Mouse (Mus musculus) cerebellum, adult 18-20 months (tissue): Measurements from ENCODE around the gene Aldh3b2.
"Not testable (repeated sequence)": the region's sequence is repeated elsewhere in the genome, so short reads cannot be mapped to it uniquely, and the experiment has no call there.

Source experiments
- DNase-seq, 2 experiments: peaks; one replicate each; pipeline ENCODE4 v3.0.0; 2021

Aldh3b2 gene

GRCm38 (mm10) chr19:3948546-3948945, 23.6 kb upstream of the Aldh3b2 start:
- no peak for DNase-seq

GRCm38 (mm10) chr19:3950331-3950730, 21.8 kb upstream of the Aldh3b2 start:
- DNase-seq = no peak

- DNase-seq = no peak
Observed at GRCm38 (mm10) chr19:3951461-3951860, 20.7 kb upstream of the Aldh3b2 start.

- DNase-seq = no peak
Observed at GRCm38 (mm10) chr19:3952099-3952498, 20.0 kb upstream of the Aldh3b2 start.

DNA sequence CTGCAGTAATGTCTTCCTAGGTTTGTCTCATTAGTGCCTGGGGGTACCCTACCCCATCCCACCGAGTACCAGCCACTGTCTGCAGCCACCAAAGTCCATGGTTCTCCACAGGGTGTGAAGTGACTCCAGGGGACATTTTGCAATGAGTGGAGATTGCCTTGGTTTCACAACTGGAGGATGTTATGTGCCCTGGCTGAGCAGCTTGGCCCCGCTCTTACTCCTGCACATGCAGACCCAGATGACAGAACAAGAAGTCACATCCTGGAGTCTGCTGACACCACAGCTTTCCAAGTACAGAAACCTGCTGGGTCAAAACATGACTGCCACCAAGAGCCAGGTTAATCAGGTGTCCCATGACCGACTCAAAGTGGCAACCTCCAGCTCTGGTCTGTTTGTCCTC, 17.1 kb upstream of the Aldh3b2 start:
- no peak for DNase-seq

DNA sequence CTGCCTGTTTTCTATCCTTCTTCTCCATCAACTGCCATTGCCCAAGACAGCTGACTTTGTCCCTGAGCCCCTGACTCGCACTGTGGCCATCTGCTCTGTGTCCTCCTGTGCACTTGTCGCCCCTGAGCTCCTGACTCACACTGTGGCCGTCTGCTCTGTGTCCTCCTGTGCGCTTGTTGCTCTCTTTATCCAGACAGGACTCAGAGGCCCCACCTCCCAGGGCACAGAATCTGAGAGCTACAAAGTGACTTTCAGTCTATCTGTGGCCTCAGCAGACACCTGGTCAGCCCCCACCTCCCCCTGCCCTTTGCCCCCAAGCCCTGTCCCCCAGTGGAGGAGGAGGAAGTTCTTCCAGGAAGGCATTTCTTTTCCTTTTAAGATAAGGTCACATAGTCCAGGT, 16.3 kb upstream of the Aldh3b2 start:
- no peak for DNase-seq

DNA sequence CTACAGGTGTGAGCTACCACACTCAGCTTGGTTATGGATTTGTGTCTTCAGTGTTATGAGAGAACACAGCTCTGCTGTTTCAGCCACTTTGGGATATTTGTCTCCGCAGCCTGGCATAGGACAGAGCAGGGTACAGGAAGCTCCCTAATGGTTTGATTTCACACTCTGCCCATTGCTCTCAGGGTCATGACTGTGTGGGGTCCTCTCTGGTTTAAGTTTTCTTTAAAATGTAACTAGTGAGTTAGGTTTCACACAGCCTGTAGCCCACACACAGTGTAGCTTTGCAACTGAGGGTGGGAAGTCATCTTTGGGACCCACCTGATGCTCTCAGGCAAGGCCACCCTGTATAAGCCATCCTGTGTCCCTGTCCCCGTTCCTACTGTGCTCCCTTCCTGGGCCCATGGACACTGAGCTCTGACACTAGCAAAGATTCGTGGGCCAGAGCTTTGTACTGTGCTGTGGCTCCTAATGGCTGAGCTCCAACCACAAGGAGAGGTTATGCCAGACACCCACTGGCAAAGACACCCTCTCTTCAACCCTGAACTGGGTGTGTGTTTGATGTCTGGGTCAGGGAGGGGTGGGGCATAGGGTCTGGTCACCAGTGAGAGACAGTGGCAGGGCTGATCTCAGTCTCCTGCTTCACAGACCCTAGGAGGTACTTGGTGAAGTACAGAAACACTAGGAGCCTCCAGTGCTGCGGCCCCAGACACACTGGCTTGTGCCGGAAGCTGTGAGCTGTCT, 14.7 kb upstream of the Aldh3b2 start:
- DNase-seq = not testable (repeated sequence)

DNA sequence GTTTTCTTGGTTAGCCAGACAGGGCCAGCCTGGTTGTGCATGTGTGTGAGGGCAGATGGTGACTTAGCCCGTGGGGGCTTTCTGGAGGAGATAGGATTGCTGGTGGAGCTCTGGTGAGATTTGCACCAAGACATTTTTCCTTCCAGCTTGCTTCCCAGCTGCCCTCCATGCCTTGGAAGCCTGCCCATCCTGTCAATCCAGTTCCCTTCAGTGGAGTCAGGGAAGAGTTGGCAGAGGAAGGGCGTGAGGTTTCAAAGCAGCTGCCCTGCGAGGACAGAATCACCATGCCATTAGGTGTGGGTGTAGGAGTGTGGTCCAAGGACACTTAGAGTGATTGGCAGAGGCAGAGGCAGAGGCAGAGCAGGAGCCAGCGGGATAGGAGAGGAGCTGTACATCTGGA, 13.7 kb upstream of the Aldh3b2 start, which contains the start of gene Aldh3b3:
TSS of gene Aldh3b3 (plus strand) at position 176 of the 400 bp plus-strand sequence.
- no peak for DNase-seq

DNA sequence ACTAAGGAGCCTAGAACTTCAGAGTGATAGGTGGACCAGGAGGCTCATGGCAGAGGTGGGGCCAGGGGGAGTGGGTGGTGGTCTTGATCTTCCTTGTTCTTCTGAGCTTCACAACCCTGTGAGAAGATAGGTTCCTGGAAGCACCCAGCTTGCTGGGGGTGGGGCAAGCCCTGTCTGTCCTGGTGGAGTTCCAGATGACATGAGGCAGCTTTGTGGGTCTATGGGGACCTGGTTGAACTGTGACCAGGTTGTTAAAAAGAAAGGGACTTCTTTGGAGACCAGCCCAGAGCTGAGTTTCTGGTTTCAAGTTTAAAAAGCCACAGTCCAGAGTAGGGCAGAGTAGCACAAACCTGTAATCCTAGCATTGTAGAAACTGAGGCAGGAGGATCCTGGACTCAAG, 13.1 kb upstream of the Aldh3b2 start:
- no peak for DNase-seq

DNA sequence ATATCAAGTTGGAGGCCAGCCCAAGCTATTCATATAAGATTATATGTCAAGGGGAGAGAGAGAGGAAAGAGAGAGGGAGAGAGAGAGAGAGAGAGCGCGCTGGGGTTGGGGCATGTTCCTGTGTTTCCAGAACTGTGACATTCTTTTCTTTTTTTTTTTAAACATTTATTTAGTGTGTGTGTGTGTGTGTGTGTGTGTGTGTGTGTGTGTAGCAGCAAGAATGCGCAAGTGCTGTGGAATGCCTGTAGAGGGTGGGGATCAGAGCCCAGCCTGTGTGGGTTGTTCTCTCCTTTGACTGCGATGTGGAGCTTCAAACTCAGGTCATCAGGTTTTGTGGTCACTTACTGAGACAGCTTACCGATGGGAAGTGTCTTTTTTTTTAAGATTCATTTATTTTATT, 11.9 kb upstream of the Aldh3b2 start:
- no peak for DNase-seq

DNA sequence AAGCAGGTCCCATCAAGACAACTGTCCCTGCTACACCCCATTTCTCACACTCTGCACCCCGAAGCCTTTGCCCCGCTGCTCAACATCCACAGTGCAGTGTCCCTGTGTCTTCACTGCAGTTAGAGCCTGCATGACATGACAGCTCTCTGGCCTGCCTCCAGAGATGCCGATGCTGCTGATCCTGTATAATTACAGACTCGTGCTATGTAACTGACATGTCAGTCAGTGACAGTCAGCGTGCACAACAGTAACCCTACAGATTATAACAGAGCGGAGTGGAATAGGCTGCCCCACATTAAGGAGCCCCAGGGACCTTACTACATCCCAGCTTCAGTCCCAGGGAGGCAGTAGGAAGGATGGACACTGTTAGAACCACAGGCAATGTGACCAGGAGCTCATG, 10.3 kb upstream of the Aldh3b2 start:
- not testable (repeated sequence) for DNase-seq

DNA sequence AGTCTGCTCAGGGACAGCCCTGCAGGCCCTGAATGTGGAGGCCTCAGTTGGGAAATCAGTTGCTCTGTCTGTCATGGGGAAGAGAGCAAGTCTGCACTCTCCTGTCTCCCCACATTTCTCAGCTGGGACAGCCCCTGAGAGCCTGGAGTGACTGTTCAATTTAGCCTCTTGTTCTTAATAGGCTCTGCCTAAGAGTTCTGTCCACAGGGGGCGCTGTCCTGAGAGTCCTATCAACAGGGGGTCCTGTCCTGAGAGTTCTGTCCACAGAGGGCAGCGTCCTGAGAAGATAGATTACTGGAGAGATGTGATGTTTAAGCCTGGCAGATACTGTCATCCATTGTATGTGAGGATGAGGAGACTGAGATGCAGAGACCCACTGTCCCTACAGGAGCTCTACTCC, 9.7 kb upstream of the Aldh3b2 start:
- DNase-seq = no peak

GRCm38 (mm10) chr19:3964030-3964429, 8.1 kb upstream of the Aldh3b2 start:
- no peak for DNase-seq

DNA sequence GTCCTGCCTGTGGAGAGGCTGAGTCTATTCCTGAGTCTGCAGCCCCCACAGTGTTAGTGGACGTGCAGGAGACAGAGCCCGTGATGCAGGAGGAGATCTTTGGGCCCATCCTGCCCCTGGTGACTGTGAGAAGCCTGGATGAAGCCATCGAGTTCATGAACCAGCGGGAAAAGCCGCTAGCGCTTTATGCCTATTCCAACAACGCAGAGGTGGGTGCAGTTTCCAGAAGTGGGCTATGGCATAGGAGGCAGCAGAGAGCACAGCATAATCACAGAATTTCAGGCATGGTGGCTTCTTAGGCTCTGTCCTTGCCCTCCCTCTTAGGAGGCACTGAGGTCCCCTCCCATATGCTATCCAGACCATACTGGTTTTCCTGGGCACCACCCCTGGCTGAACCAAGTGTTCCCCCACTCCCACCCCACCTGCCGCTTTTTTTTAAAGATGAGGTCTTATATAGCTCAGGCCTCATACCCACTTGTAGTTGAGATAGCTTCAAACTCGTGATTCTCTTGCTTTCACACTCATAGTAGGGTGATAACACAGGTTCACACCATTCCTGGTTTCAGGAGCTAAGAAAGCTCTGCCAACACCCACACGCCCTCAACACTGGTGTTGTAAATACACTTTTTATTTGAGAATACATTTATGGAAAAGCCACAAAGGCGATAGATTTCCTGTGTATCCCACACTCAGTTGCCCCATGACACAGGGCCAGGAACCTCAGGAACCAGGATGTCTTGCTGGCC, 5.6 kb upstream of the Aldh3b2 start:
- no peak for DNase-seq

- no peak for DNase-seq
Observed at GRCm38 (mm10) chr19:3967258-3967657, 4.9 kb upstream of the Aldh3b2 start.

- not testable (repeated sequence) for DNase-seq
Observed at GRCm38 (mm10) chr19:3974608-3975007, 2.5 kb downstream of the Aldh3b2 start.

DNA sequence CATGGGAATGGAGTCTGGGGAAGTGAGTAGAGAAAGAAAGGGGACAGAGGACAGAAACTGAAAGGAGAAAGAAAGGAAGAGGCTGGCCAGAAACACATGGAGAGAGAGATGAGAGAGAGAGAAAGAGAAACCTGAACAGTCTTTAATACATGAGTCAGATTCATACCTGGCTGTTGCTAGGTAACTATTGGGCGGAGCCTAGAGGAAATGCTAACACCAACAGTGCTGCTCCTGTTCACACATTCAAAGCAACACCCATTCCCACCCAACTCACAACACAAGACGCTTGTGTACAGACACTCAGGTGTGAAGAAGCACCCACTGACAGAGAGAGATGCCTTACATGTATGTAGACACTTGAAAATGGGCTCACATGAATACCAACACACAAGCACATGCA, 3.7 kb downstream of the Aldh3b2 start:
- DNase-seq = no peak

- peak; percentile 84 to 85 for DNase-seq
Observed at GRCm38 (mm10) chr19:3980309-3980708, 8.2 kb downstream of the Aldh3b2 start.

GRCm38 (mm10) chr19:3980917-3981316, 8.8 kb downstream of the Aldh3b2 start:
- DNase-seq = no peak

- no peak for DNase-seq
Observed at GRCm38 (mm10) chr19:3983527-3984200, 11.5 kb downstream of the Aldh3b2 start.

- no peak for DNase-seq
Observed at GRCm38 (mm10) chr19:3985261-3985681, 13.1 kb downstream of the Aldh3b2 start.

DNA sequence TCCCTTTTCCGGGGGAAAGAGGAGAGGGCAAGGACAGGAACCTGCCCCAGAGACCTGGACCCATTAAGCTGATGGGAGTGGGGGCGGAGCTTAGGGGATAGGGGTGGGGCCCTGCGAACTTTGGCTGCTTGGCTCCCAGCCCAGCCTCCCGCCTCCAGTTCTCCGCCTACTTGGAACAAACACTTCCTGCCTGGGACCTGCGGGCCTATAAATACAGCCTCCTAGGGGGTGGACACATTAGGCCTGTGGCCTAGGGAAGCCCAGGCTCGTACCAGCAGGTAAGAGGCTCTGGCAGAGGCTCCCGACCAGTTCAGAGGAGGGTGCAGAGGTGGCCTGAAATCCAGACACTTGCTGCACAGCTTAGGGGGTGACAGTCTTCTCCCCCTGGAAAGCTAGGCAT, 14.2 kb downstream of the Aldh3b2 start, which contains the start of gene Acy3:
TSS of gene Acy3 (plus strand) at position 237 of the 400 bp plus-strand sequence.
- DNase-seq = no peak

DNA sequence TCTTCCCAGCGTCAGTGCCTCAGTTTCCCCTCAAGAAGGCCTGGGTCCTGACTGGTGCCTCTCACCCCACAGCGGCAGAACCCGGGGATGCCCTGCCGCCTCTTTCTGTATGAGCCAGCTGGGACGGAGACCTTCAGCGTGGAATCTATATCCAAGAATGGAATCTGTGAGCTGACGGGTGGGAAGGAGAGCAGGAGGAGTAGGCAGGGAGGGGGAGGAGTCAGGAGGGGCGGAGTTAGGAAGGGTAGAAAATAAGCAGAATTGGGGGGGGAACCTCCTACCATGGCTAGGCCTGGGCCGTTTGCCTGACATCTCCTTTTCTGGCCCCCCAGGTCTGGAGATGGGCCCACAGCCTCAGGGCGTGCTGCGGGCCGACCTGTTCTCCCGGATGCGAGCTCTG, 15.9 kb downstream of the Aldh3b2 start:
- no peak for DNase-seq

- DNase-seq = no peak
Observed at GRCm38 (mm10) chr19:3988750-3989149, 16.6 kb downstream of the Aldh3b2 start.
